ENCODE assay signal across 23 mouse cellular contexts in the genomic region with DNA sequence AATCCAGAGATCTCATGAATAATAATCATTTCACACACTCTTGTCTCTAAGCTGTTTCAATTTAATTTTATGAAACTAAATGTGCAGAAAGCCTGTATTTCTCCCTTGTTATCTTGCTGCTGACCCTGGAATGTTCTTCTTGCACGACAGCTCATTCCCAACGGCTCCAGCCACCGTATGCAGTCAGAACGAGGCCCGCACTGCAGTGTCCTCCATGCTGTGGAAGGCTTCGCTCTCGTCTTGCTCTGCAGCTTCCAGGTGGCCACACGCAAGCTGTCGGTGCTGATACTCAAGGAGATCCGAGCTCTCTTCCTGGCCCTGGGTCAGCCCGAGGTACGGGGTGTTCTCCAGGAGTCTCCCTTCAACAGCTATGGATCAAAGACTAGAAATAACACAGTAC.
DNase-seq lines count a peak whose midpoint lies in the region; ATAC-seq and TF ChIP-seq lines count a peak whose summit lies in the region.
"Had no signal": no experiment of that assay in that cellular context is flagged by ENCODE, and none has a peak within 500 bp of the region (broad histone marks: within the 10 kb centered on the region; RNA-seq: fewer than 3 reads in every experiment).

No protein-coding gene starts in this region.

- no peak for TF ChIP-seq POLR2A in testis, adult 2 months (IDR thresholded peaks at IDR 0.05; ENCODE audit: control insufficient read depth, low read depth, low read length)

- DNase-seq in adrenal gland, postnatal 36 days, result peak; percentile 23 to 30
- DNase-seq in adrenal gland, adult 18-20 months (ENCODE audit: low spot score in 2 of 2), result no peak
- DNase-seq in gastrocnemius, adult 18-20 months (ENCODE audit: low spot score), result no peak
- DNase-seq: cerebellum, adult 11-12 months; cerebellum, postnatal 14 days; forebrain, postnatal 0 days; gastrocnemius, postnatal 36 days; kidney, adult 18-20 months; kidney, postnatal 4 days; liver had no signal

- H3K4me2 ChIP-seq in hindbrain, embryonic 15.5 days, result no peak overlapping the region
- no peak overlapping the region for H3K4me2 ChIP-seq in hindbrain, embryonic 16.5 days (ENCODE audit: low read length)
- no peak overlapping the region for H3K4me2 ChIP-seq in heart, embryonic 12.5 days
- H3K4me2 ChIP-seq: hindbrain, embryonic 12.5 days; midbrain, embryonic 15.5 days; neural tube, embryonic 12.5 days; stomach, embryonic 15.5 days had no signal

- no peaks in the 10 kb centered on the region for H3K27me3 ChIP-seq in hindbrain, embryonic 15.5 days
- no peaks in the 10 kb centered on the region for H3K27me3 ChIP-seq in hindbrain, embryonic 16.5 days (replicated peaks; ENCODE audit: control insufficient read depth, insufficient read depth, low read length)
- no peaks in the 10 kb centered on the region for H3K27me3 ChIP-seq in heart, embryonic 12.5 days (replicated peaks)
- no peaks in the 10 kb centered on the region for H3K27me3 ChIP-seq in testis, adult 2 months (ENCODE audit: control insufficient read depth, insufficient read depth, low read length)
- H3K27me3 ChIP-seq: hindbrain, embryonic 12.5 days; midbrain, embryonic 15.5 days; neural tube, embryonic 12.5 days; stomach, embryonic 15.5 days had no signal

- H3K9me3 ChIP-seq in hindbrain, embryonic 15.5 days, result no peaks in the 10 kb centered on the region
- H3K9me3 ChIP-seq in hindbrain, embryonic 16.5 days (ENCODE audit: control insufficient read depth, low read length), result peaks cover 2% of the 10 kb centered on the region; the same call in 1 of the 2 replicates
- H3K9me3 ChIP-seq in heart, embryonic 12.5 days (replicated peaks), result peaks cover 2% of the 10 kb centered on the region
- H3K9me3 ChIP-seq: limb, embryonic 10.5 days; midbrain, embryonic 15.5 days; stomach, embryonic 15.5 days had no signal

- ATAC-seq in hindbrain, embryonic 15.5 days (ENCODE audit: low FRiP score, low read depth), result no peak
- ATAC-seq in hindbrain, embryonic 16.5 days, result no peak
- no peak for ATAC-seq in heart, embryonic 12.5 days (ENCODE audit: insufficient number of reproducible peaks, low FRiP score)
- ATAC-seq: forebrain, postnatal 0 days; inflammation-experienced regulatory T-cells, adult 6 months; lung, postnatal 0 days; midbrain, embryonic 15.5 days had no signal

- no peaks in the 10 kb centered on the region for H3K4me1 ChIP-seq in hindbrain, embryonic 15.5 days (replicated peaks)
- H3K4me1 ChIP-seq in hindbrain, embryonic 16.5 days (ENCODE audit: control insufficient read depth, insufficient read depth, low read depth, low read length), result no peaks in the 10 kb centered on the region
- peaks cover 39% of the 10 kb centered on the region for H3K4me1 ChIP-seq in heart, embryonic 12.5 days (replicated peaks)
- H3K4me1 ChIP-seq in testis, adult 2 months (ENCODE audit: control insufficient read depth, insufficient read depth, low read length), result peaks cover 2% of the 10 kb centered on the region
- H3K4me1 ChIP-seq: midbrain, embryonic 15.5 days; neural tube, embryonic 12.5 days had no signal

- 0 out of 2 replicates have a peak overlapping the region, but pooled peaks have one; percentile 25 for H3K27ac ChIP-seq in hindbrain, embryonic 15.5 days (replicated peaks)
- no peak overlapping the region for H3K27ac ChIP-seq in hindbrain, embryonic 16.5 days (ENCODE audit: low read depth, low read length)
- peak overlapping the region; percentile 80 for H3K27ac ChIP-seq in heart, embryonic 12.5 days (ENCODE audit: poor library complexity, severe bottlenecking)
- H3K27ac ChIP-seq in testis, adult 2 months (ENCODE audit: control insufficient read depth, insufficient read depth, low read depth, low read length), result peak overlapping the region; percentile 39
- H3K27ac ChIP-seq: forebrain, embryonic 10.5 days; hindbrain, embryonic 12.5 days; limb, embryonic 10.5 days; macrophage; midbrain, embryonic 15.5 days; neural tube, embryonic 12.5 days; stomach, embryonic 15.5 days had no signal

- WGBS in hindbrain, embryonic 15.5 days, result 83% methylated on average over 12 of the region's 12 CpGs
- WGBS in hindbrain, embryonic 16.5 days, result 81% methylated on average over 12 of the region's 12 CpGs
- 57% methylated on average over 12 of the region's 12 CpGs for WGBS in heart, embryonic 12.5 days

- no peak overlapping the region for H3K9ac ChIP-seq in hindbrain, embryonic 15.5 days
- no peak overlapping the region for H3K9ac ChIP-seq in hindbrain, embryonic 16.5 days (ENCODE audit: low read depth, low read length)
- no peak overlapping the region for H3K9ac ChIP-seq in heart, embryonic 12.5 days
- H3K9ac ChIP-seq: forebrain, postnatal 0 days; hindbrain, embryonic 12.5 days; midbrain, embryonic 15.5 days; neural tube, embryonic 12.5 days; stomach, embryonic 15.5 days had no signal

- H3K4me3 ChIP-seq in hindbrain, embryonic 15.5 days, result no peak overlapping the region
- H3K4me3 ChIP-seq in hindbrain, embryonic 16.5 days (ENCODE audit: low read length), result no peak overlapping the region
- H3K4me3 ChIP-seq in heart, embryonic 12.5 days, result no peak overlapping the region
- no peak overlapping the region for H3K4me3 ChIP-seq in testis, adult 2 months (ENCODE audit: control insufficient read depth, low read depth, low read length)
- H3K4me3 ChIP-seq: forebrain, embryonic 10.5 days; hindbrain, embryonic 12.5 days; limb, embryonic 10.5 days; midbrain, embryonic 15.5 days; neural tube, embryonic 12.5 days; stomach, embryonic 15.5 days had no signal

- no peak for TF ChIP-seq CTCF in testis, adult 2 months (IDR thresholded peaks at IDR 0.05; ENCODE audit: control insufficient read depth, insufficient read depth, insufficient replicate concordance, low read depth, low read length)

- H3K36me3 ChIP-seq in hindbrain, embryonic 15.5 days, result peaks cover 81% of the 10 kb centered on the region
- H3K36me3 ChIP-seq in hindbrain, embryonic 16.5 days (ENCODE audit: control insufficient read depth, insufficient read depth, low read length), result peaks cover 40% of the 10 kb centered on the region
- peaks cover 64% of the 10 kb centered on the region for H3K36me3 ChIP-seq in heart, embryonic 12.5 days
- no peaks in the 10 kb centered on the region for H3K36me3 ChIP-seq in testis, adult 2 months (ENCODE audit: control insufficient read depth, insufficient read depth, low read length)
- H3K36me3 ChIP-seq: forebrain, embryonic 10.5 days; limb, embryonic 10.5 days had no signal

Comparison
In these comparisons a context has a peak if more than half of its experiments do, and no peak if none do; other contexts are left out.
1. DNase-seq: peak in adrenal gland, postnatal 36 days (2 of 2); none in adrenal gland, adult 18-20 months (0 of 2) and gastrocnemius, adult 18-20 months (single experiment).